Mouse (Mus musculus): ENCODE measurements around the gene Pcmt1.
"Not testable (repeated sequence)": the region's sequence is repeated elsewhere in the genome, so short reads cannot be mapped to it uniquely, and the experiment has no call there.

Gene Pcmt1

DNA sequence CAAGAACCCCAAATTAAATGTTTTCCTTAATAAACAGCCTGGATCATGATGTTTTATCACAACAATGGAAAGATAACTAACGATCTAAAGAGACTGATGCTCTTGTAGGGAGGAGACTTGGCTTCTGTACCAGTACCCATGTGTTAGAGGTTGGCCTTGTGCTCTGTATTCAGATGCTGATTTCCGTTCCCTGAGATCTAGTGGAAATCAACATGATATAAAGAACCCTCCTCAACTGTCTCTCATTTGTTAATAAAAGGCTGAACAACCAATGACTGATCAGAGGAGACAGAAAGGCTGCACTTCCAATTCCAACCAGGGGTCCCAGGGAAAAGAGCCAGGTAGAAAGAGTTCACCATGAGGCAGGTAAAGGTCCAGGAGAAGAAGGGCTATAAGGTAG, 35.0 kb downstream of the Pcmt1 start:
- no peak for DNase-seq (ENCODE audit: extremely low spot score)

GRCm38 (mm10) chr10:7640366-7640765, 40.6 kb downstream of the Pcmt1 start:
- no peak for DNase-seq (ENCODE audit: extremely low spot score)

GRCm38 (mm10) chr10:7630951-7631720, 49.8 kb downstream of the Pcmt1 start:
- DNase-seq (ENCODE audit: extremely low spot score) = no peak

DNA sequence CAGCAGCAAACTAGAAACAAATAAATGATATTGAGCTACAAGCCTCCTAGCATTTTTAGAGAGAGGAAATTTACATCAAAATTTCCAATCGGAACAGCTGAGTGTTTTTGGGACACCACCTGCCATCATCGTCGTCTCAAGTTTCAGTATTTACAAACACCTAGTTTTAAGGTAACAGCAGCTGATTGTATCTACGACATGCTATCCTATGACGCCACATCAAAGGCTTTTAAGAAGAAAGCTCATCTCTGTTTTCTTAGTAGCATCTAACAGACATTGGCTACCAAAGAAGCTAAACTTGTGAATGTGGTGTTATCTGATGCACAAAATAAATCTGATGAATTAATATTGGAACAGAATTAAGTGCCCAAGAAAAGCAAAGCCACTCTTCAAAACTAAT, 50.6 kb downstream of the Pcmt1 start:
- DNase-seq (ENCODE audit: extremely low spot score) = no peak

DNA sequence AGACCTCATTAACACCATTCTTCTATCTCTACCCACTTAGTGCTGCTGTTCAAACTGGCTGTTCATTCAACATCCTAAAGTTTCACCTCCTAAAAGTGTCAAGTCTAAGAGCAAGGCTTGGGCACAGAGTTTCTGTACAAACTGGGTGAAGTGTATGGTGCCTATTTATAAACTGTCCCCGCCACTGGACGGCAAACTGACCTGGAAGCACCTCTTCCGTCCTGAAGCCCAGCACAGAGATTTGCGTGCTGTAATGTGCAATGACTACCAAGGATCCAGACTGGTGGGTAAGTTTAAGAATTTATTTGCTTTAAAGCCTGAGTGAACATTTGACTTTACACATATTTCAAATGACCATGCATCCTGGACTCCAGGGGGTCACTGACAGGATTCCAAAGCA, 51.8 kb downstream of the Pcmt1 start:
- DNase-seq (ENCODE audit: extremely low spot score) = no peak

DNA sequence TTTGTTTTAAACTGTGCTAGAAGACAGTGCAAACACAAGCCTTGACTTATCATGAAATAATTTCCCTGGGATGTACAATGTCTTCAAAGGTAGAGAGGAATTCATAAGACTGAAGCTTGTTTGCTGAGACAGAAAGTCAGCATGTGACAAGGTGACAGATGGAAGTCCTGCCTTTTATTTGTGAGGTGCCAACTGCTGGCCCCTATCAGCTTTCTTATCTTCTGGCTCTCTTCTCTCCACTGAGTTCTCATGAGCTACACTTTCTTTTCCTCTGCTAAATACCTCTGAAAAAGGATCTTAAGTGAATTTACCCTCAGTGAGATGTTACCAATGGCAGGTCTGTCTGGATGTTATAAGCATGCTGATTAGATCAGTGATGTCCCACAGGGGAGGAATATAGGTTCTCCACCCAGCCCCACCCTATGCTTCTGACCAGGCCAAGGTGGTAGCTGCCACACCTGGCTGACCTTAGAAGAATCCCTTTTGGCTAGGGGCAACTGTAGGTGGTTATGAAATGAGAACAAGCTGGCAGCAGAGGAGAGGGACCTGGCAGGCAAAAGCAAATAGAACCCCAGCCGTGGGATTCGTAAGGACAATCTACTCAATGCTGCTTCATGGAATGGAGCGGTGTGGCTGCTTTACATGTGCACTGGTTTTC, 56.9 kb downstream of the Pcmt1 start:
- no peak for DNase-seq (ENCODE audit: extremely low spot score)

- DNase-seq (ENCODE audit: extremely low spot score) = no peak
These were observed 58.6 kb downstream of the Pcmt1 start for GRCm38 (mm10) chr10:7622378-7622777.

DNA sequence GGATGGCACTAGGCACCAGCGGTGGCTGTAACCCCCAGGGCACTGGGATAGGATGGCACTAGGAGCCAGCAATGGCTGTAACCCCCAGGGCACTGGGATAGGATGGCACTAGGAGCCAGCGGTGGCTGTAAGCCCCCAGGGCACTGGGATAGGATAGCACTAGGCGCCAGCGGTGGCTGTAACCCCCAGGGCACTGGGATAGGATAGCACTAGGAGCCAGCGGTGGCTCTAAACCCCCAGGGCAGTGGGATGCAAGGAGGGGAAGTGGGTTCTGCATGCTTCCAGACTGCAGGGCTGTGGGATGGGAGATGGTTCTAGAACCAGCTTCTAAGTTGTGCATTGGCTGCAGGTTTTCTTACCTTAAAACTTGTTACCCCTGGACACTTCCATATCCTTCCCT, 60.2 kb downstream of the Pcmt1 start:
- no peak for DNase-seq (ENCODE audit: extremely low spot score)

GRCm38 (mm10) chr10:7619821-7620241, 61.1 kb downstream of the Pcmt1 start:
- no peak for DNase-seq (ENCODE audit: extremely low spot score)

DNA sequence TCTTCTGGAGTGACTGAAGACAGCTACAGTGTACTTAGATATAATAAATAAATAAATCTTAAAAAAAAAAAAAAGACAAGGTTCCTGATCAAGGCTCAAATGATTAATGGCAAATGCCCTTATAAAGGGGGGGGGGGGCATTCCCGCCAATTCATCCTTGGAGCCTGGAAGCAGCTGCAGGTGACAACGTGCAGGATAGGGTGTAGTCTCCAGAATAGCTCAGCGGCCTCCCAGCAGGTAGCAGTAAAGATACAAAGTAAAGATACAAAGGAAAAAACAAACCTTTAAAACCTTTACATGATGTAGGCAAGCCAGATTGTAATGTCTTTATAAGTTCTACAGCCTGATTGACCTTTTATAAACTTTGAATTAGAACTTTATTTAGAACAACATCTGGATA, 63.4 kb downstream of the Pcmt1 start:
- not testable (repeated sequence) for DNase-seq (ENCODE audit: extremely low spot score)

- DNase-seq (ENCODE audit: extremely low spot score) = not testable (repeated sequence)
These were observed 63.8 kb downstream of the Pcmt1 start for GRCm38 (mm10) chr10:7617146-7617545.

DNA sequence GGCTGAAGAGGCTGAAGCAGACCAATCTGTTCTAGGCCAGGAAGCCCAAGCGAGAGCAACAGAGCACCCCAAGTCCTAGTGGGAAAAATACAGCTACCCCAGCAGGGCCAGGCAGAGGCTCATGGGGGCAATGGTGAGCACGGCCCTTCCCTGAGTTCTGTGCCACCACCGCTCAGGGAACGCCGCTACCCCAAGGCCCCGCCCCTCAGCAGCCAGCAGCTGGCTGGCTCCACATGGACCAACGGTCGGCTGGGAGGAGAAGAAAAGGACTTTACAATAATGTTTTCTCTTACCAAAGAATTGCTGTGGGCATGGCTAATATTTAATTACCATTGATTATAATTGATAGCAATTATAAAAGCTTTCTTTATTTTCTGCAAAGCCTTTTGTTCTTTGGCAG, 66.1 kb downstream of the Pcmt1 start:
- no peak for DNase-seq (ENCODE audit: extremely low spot score)

GRCm38 (mm10) chr10:7612210-7612609, 68.7 kb downstream of the Pcmt1 start:
- not testable (repeated sequence) for DNase-seq (ENCODE audit: extremely low spot score)

DNA sequence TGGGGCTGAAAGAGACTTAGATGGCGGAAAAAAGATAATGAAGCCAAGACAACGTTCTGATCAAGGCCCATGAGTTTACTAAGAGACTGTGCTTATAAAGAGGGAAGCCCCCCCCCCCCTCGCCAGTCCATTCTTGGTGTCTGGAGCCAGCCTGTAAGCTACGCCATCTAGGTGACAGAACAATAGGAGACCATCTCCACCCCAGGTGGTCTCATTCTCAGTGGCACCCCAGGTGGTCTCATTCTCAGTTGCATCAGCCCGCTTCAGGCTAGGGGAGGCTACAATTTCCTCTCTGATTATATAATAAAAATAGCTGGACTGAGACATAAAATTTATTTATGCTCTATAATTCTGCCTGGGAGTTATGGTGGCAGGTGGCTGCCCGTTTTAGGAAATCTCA, 69.3 kb downstream of the Pcmt1 start:
- no peak for DNase-seq (ENCODE audit: extremely low spot score)

- no peak for DNase-seq (ENCODE audit: extremely low spot score)
These were observed 72.3 kb downstream of the Pcmt1 start for GRCm38 (mm10) chr10:7608611-7609010.

DNA sequence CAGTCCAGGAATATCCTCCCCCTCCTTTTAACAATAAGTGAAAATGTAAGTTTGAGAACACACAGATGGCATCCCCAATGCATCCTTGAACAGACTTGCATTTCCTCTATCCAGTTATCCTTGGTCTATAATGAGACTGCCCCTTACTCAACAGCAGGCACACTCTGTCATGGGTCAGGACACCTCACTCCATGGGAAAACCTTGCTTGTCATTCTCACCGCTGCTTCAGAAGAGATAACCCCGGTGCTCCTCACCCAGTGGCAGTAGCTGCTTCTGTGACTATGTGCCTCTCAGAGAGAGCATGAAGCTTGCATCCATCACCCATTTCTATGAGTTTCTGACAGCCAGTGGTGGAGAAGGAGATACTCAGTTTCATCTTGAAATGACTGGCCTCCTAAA, 74.5 kb downstream of the Pcmt1 start:
- no peak for DNase-seq (ENCODE audit: extremely low spot score)

GRCm38 (mm10) chr10:7605168-7605567, 75.8 kb downstream of the Pcmt1 start:
- no peak for DNase-seq (ENCODE audit: extremely low spot score)

- peak; percentile 73 for DNase-seq (ENCODE audit: extremely low spot score)
These were observed 80.3 kb downstream of the Pcmt1 start for GRCm38 (mm10) chr10:7600647-7601046.

- no peak for DNase-seq (ENCODE audit: extremely low spot score)
These were observed 82.8 kb downstream of the Pcmt1 start for GRCm38 (mm10) chr10:7598177-7598576.

GRCm38 (mm10) chr10:7596251-7596650, 84.7 kb downstream of the Pcmt1 start:
- no peak for DNase-seq (ENCODE audit: extremely low spot score)

DNA sequence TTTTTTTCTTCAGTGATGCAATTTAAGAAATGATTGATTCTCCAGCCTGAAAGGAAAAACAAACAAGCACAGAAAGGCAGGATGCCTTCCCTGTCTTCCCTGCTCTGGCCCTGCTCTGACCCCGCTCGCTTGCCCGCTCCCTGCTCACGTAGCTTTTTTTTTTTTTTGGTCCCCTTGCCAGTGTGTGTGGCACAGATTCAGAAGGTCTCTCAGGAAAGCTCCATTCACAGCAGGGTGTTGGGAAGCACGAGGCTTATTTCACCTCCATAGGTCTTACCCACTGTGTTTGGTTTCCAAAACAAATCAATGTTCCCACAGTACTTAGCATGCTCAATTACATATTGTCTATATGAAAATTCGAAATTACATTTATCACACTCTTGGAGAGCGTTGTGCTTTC, 86.1 kb downstream of the Pcmt1 start:
- no peak for DNase-seq (ENCODE audit: extremely low spot score)

- no peak for DNase-seq (ENCODE audit: extremely low spot score)
These were observed 90.1 kb downstream of the Pcmt1 start for GRCm38 (mm10) chr10:7590792-7591191.

DNA sequence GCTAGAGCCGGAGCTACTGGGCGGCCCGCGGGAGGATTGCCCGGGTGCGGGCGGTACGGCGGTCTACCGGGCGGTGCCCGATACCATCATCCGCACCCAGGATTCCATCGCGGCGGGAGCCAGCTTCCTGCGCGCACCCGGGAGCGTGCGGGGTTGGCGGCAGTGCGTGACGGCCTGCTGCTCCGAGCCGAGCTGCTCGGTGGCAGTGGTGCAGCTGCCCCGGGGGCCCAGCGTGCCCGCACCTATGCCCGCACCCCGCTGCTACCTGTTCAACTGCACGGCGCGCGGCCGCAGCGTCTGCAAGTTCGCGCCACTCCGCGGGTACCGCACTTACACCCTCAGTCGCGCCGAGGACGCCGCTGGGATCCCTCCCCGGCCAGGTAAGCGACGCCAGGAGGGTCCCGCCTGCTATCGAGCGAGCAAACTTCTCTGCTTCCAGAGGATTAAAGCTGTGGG, 90.7 kb downstream of the Pcmt1 start:
- DNase-seq (ENCODE audit: extremely low spot score) = peak; percentile 20
